Mouse (Mus musculus): ENCODE data around the gene Defb29. TPM values are rescaled to one million over a fixed set of nuclear protein-coding genes. Genes with fewer than 3 reads are reported as not detected.

Gene Defb29
- total RNA-seq, 2 experiments from 2014 or later, result not detected

- intact Hi-C loops (cut with DNase I), result no loop called here
- no peak for DNase-seq
These were observed 28.3 kb downstream of the Defb29 start, which contains the start of gene Defb26 for GRCm38 (mm10) chr2:152511592-152511991. Gene Defb26, minus strand, starts transcription at chr2:152511692.

- no peak for DNase-seq
- intact Hi-C loops (cut with DNase I), result no loop called here
These were observed 35.9 kb downstream of the Defb29 start for GRCm38 (mm10) chr2:152503950-152504349.

GRCm38 (mm10) chr2:152500863-152501229 is 39.1 kb downstream of the Defb29 start:
- intact Hi-C loops (cut with DNase I), result no loop called here
- DNase-seq, result no peak

- intact Hi-C loops (cut with DNase I), result no loop called here
- DNase-seq, result no peak
These were observed 39.6 kb downstream of the Defb29 start for GRCm38 (mm10) chr2:152500204-152500862.

GRCm38 (mm10) chr2:152498020-152498419 is 41.9 kb downstream of the Defb29 start:
- no peak for DNase-seq
- intact Hi-C loops (cut with DNase I), result no loop called here

- intact Hi-C loops (cut with DNase I), result no loop called here
- no peak for DNase-seq
These were observed 46.7 kb downstream of the Defb29 start for GRCm38 (mm10) chr2:152493151-152493550.

GRCm38 (mm10) chr2:152490038-152490437 is 49.9 kb downstream of the Defb29 start, which contains the start of gene Defb22:
Gene Defb22, minus strand, starts transcription at chr2:152490138.
- DNase-seq, result no peak
- intact Hi-C loops (cut with DNase I), result no loop called here

Other genes starting within 250 kb of the Defb29 start
- gene Tbc1d20, start 246.3 kb downstream of the Defb29 start, total RNA-seq (2021), result 10 to 100 TPM; 43.1 to 48.7 TPM
- 10 to 100 TPM; 44.2 to 51.4 TPM for gene Rbck1, start 207.4 kb downstream of the Defb29 start, total RNA-seq (2021)
- gene Trib3, start 196.1 kb downstream of the Defb29 start, total RNA-seq (2021), result 1 to 10 TPM; 3.6 to 3.8 TPM
- not detected for gene Nrsn2, start 163.5 kb downstream of the Defb29 start, total RNA-seq (2021)
- 10 to 100 TPM in 1 of 2 experiments, 1 to 10 TPM in 1; 8.2 to 13.8 TPM for gene Sox12, start 142.0 kb downstream of the Defb29 start, total RNA-seq (2021)
- gene Zcchc3, start 125.1 kb downstream of the Defb29 start, total RNA-seq (2021), result 10 to 100 TPM in 1 of 2 experiments, 1 to 10 TPM in 1; 8.0 to 10.0 TPM
- gene 6820408C15Rik, start 124.5 kb downstream of the Defb29 start, total RNA-seq (2021), result 1 to 10 TPM; 2.0 to 2.1 TPM
- gene Defb23, start 75.5 kb downstream of the Defb29 start, total RNA-seq (2021), result not detected
- gene Defb20, start 63.0 kb downstream of the Defb29 start, total RNA-seq (2021), result not detected
- not detected for gene Defb22, start 50.0 kb downstream of the Defb29 start, total RNA-seq (2021)
- not detected for gene Defb26, start 28.4 kb downstream of the Defb29 start, total RNA-seq (2021)
- gene Defb28, start 21.8 kb downstream of the Defb29 start, total RNA-seq (2021), result not detected
- not detected for gene Gm17416, start 29.2 kb upstream of the Defb29 start, total RNA-seq (2021)
- not detected for gene Defb21, start 32.6 kb upstream of the Defb29 start, total RNA-seq (2021)
- not detected for gene Defb19, start 40.2 kb upstream of the Defb29 start, total RNA-seq (2021)
- gene Defb45, start 59.3 kb upstream of the Defb29 start, total RNA-seq (2021), result not detected
- not detected for gene Defb36, start 64.2 kb upstream of the Defb29 start, total RNA-seq (2021)
- not detected for gene Defb25, start 83.0 kb upstream of the Defb29 start, total RNA-seq (2021)
- 1 to 10 TPM; 6.5 to 7.8 TPM for gene Rem1, start 86.9 kb upstream of the Defb29 start, total RNA-seq (2021)
- gene H13, start 129.4 kb upstream of the Defb29 start, total RNA-seq (2021), result 10 to 100 TPM; 33.1 to 41.2 TPM
- gene Mcts2, start 146.9 kb upstream of the Defb29 start, total RNA-seq (2021), result 10 to 100 TPM; 16.2 to 16.5 TPM
- gene Id1, start 196.2 kb upstream of the Defb29 start, total RNA-seq (2021), result 10 to 100 TPM; 50.9 to 53.7 TPM
- 10 to 100 TPM; 13.1 to 16.0 TPM for gene Cox4i2, start 214.1 kb upstream of the Defb29 start, total RNA-seq (2021)

Data from heart, postnatal 36 days (tissue).